Mouse (Mus musculus) C2C12 (cell line): ENCODE results near the gene Pou3f4.

Source experiments
- CEBPB ChIP-seq: IDR thresholded peaks from one replicate; pipeline ENCODE4 v1.6.1; 2011; ENCODE audit warnings: low read depth, mild to moderate bottlenecking, control low read depth, moderate library complexity
- CTCF ChIP-seq: IDR thresholded peaks from one replicate; pipeline ENCODE4 v1.5.1; 2011; ENCODE audit not compliant: control insufficient read depth, insufficient read depth, insufficient read length
- FOSL1 ChIP-seq: IDR thresholded peaks from one replicate; pipeline ENCODE4 v1.8.0; 2011; ENCODE audit warnings: mild to moderate bottlenecking, low read length; ENCODE audit not compliant: poor library complexity, insufficient read depth, severe bottlenecking
- MAX ChIP-seq: IDR thresholded peaks from one replicate; pipeline ENCODE4 v1.6.1; 2011; ENCODE audit warnings: mild to moderate bottlenecking, control low read depth
- MYOD1 ChIP-seq: IDR thresholded peaks from one replicate; pipeline ENCODE4 v1.6.1; 2011; ENCODE audit warnings: low read depth; ENCODE audit not compliant: control insufficient read depth, insufficient read length
- MYOG ChIP-seq: IDR thresholded peaks from one replicate; pipeline ENCODE4 v1.6.1; 2011; ENCODE audit not compliant: control insufficient read depth, insufficient read length; ENCODE audit errors: extremely low read depth
- USF1 ChIP-seq: IDR thresholded peaks from one replicate; pipeline ENCODE4 v1.6.1; 2011; ENCODE audit warnings: low read depth, mild to moderate bottlenecking, control low read depth, moderate library complexity

DNA sequence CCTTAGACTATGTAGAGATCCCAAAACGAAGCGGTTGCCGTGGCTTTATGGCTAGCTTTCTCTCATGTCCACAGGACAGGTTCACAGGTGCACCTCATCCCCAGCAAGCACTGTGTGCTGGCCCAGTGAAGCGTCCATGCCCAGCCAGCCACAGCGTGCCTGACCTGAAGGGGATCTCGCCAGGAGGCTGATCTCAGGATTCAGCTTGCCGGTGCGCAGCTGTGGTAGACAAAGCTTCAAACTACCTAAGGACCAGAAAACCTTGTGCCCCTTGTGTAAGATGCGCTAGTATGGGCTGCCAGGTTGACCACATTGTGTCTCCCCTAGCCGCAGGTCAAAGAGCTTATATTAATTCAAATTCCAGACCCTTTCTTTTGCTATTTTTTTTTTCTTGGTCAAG lies 3.1 kb downstream of the Pou3f4 start:
- no peak for TF ChIP-seq CEBPB
- no peak for TF ChIP-seq CTCF
- TF ChIP-seq MYOD1: no peak
- TF ChIP-seq FOSL1: no peak
- TF ChIP-seq USF1: no peak
- no peak for TF ChIP-seq MAX
- TF ChIP-seq MYOG: no peak
